Mouse (Mus musculus) spleen, postnatal 36 days (tissue): ENCODE measurements at regions not wholly inside any gene's neighbourhood (a gene's known extent, or its start where the extent isn't known, plus 50 kb on each side); places are given as distances from the start of the nearest gene placed in this dataset.

ENCODE experiments used
- DNase-seq, 2 experiments: peaks; one replicate each; pipeline ENCODE4 v3.0.0; 2022; ENCODE audit warnings: low spot score in 2 of 2, mixed read lengths in 1 of 2

DNA sequence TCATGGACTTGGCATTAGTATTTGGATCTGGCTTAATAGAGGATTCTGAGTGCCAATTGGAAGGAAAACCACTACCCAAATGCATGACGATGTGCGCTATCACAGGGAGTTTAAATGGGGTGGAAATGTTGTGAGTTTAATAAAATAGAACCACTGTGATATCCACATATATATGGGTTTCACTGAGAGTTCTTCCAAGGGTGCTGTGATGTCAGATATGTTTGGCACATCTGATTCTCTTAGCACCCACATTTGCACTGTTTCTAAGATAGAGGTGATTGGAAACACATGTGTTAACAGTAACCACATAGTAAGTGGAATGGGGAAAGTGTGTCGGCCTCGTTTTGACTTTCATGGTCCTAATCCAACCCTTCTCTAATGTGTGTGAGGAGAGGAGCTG, 189.7 kb upstream of the 1810046K07Rik start:
- no peak for DNase-seq

DNA sequence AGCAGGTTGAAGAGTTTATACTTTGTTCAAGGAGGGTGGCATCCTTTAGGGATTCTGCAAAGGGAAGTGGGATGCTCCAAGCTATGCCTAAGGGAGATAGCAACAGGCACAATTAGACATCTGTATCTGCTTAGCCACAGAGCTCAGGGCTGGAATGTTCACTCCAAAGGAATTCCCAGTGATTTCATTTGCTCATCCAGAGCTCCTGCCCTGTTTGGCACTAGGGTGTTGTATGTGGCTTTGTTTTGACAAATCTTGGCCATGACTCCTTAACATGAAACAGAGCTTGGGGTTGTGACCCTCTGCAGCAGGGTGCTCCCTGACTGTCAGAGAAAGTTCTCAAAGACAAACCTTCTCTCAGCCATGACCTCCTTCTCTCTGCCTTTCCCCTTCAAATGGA, 194.8 kb upstream of the 1810046K07Rik start:
- no peak for DNase-seq

DNA sequence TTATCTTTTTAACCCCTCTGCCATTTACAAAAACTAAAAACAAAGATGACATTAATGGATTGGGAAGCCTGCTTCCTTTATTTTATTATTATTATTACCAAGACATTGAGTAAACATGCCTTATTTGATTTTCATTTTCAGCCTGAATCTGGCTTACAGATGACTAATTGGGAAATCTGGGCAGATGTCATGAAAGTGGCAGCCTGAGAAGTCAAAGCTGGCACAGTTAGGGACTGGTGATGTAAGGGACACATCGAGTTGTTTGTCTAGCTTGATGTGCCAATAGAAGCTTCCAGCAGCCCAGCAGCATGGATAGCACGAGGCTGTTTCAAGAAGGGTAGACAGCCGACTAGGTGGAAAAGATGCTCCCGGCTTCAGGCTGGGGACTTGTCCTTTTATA, 197.2 kb upstream of the 1810046K07Rik start:
- no peak for DNase-seq

DNA sequence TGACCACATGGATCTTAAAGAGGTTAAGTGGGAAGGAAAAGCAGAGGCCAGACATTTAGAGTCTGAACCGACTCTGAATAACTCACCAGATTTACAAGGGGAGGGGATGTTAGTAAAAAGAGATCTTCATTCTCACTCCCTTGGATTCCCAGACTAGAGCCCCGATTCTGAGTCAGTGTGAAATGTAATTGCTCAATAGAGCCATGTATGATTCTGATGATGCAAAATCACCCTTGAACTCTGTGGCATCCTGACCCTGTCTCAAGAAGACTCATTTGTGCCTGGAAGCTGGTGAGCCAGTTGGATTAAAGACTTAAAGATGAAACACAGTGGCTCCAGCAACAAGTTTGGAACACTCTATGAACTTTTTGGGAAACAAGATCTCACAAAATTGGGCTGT, 210.2 kb upstream of the 1810046K07Rik start:
- no peak for DNase-seq

DNA sequence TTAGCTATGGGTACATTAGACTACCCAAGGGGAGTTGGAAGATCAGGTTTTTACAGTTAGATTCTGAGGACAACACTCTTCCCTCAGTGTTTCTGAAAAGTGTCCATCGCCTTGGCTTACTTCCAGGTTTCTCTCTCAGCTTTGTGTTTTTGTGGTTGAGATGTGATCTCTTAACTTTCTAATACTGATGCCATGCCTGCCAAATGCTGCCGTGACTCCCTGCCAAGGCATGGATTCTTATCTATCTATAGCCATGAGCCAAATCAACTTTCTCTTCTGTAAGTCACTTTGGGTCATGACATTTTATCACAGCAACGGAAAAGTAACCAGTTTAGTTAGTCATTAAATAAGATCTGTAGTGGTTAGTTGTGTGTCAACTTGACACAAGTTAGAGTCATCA, 213.2 kb upstream of the 1810046K07Rik start:
- no peak for DNase-seq

DNA sequence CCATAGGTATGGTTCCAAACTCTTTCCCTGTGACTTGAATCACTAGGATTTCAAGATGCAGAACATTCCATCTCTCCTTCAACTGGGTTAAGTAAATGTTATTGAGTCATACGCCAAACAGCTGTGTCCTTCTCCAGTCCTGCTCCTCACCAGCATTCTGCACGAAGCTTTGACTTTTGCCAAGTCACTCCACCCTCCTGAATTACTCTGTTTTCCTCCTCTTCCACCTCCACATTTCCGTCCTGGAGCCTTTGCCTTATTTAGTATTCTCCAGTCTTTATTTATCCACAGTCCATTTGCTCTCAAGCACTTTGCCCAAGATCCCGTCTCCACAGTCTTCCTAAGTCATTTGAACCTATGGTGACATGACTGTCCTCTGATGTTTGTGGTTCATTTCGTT, 193.1 kb upstream of the Arhgap20 start:
- no peak for DNase-seq

DNA sequence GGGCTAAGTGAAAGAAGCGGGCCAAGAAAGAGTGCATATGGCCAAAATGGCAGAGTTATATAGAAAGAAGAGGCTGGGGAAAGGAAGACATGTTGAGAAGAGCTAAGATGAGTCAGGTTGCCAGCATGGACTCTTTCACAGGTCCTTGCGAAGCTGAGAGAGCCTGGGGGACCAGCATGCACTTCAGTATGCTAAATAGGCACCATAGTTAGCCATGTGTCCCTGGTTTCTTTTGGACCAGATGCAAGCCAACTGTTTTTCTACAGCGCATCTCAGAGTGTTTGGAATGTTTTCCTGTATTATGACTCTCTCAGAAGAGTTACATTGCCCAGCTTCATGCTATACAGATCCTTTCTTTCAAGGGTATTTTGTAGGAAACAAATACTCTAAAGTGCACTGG, 183.5 kb upstream of the Arhgap20 start:
- DNase-seq: no peak

DNA sequence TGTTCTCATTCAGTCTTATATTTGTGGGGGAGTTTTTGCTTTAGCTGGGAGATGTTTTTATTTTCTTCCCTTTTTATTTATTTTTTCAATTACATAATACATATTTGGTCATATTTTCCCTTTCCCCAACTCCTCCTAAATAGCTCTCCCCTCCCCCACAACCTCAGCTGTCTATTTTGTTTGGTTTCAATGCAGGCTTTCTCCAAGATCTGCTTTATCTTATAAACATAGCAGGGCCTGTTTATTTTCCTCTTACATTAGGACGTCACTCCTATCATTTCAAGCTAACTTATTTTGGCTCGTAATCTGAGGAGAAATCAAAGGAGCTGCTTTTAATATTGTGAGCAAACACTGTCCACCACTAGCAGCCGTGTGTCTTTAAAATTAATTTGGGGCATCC, 171.4 kb upstream of the Arhgap20 start:
- no peak for DNase-seq

DNA sequence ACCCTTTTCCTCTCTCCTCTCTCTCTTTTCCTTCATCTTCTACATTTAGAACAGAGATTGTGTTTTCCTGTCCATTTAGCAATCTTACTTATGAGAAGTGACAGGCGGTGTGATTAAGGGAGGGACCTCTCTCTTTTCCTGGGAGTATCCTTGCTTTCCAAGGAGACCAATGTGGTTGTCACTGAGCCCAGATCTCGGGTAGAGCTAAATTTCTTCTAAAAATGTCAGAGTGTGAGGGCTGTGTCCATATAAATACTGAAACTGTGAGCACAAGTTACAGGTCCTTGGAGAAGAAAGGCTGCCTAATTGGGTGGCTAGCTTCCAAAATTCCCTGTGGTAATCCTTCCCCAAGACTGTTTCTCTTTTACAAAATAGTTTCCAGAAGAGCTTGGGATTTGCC, 166.4 kb upstream of the Arhgap20 start:
- DNase-seq: no peak

DNA sequence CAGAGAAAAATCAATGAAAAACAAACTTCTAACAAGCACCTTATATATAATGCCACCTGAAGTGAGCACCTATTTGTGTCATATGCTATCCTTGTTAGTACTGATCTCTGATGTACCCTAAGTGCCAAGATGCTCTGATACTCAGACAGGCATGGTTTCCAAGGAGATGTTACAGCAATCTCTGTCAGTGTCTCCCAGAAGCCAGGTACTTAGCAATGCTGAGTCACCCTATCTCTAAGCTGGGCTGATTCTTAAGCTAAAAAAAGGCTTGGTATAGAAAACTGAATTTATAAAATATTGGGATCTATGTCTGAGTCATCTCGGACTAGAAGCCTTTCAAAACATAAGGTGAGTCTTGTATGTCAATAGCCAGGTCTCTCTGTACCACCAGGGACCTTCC, 157.0 kb upstream of the Arhgap20 start:
- no peak for DNase-seq

DNA sequence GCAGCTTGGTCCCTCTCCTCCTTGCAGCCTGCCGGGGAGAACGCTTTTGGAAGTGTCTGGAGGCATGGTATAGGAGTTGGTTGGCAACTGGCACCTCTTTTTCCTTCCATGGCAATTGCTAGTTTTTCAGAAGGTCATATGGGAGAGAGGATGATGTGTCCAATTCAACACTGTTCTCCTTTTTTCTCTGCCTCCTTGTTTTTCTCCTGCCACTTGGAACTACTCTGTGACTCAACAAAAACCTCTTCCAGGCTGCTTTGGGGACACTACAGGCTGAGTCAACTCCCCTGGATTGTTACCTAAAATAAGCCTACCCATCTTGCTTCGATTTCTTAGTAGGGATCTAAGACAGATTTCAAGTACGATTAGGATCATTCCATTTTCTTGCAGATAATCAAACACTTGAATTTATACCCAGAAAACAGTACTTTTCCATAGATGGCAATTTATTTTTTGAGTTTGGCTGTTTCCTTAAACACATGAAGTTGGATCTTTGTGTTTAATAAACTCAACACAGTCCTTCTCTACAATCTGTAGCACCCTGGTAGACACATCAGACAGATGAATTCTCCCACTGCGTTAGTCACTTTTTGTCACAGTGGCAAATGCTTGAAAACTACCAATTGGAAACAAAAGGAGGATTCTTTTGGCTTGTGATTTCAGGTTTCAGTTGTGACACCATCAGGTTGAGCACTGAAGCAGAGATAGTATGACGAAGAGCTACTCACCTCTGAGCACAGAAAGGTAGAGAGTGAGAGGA, 156.3 kb upstream of the Arhgap20 start:
- no peak for DNase-seq

DNA sequence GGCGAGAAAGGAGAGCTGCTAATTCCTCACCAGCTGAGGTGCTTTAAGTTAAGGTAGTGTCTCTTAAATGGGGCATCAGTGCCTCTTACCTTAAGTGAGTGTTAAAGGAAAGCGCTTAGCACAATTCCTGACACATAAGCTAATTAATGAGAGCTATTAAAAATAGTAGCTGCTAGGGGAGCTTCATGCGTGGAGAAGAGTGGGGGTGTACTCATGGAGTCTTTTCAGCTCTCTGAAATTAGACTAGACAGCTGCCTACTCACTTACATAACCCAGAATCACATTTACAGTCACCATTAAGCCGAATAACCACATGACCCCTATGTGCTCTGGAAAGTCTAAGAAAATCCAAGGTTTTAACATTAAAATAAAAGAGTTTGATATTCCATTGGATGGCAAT, 139.0 kb upstream of the Arhgap20 start:
- DNase-seq: no peak

DNA sequence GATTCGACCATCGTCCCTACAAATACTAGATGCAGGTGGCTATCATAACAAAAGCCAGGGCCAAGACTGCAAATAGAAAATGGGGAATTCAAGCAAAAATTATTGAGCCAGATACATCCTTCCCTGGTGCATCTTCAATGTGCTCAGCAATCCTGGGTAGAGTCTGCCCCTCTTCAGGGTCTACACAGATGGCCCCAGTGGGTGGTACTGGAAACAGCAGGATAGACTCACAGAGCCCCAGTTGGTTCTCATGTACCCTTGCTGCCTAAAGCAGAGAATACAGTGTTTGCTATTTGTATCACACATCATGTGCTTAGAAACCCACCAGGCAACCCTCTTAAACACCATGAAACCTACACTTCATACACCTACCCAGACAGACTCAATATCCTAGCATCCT, 129.0 kb upstream of the Arhgap20 start:
- DNase-seq: no peak

DNA sequence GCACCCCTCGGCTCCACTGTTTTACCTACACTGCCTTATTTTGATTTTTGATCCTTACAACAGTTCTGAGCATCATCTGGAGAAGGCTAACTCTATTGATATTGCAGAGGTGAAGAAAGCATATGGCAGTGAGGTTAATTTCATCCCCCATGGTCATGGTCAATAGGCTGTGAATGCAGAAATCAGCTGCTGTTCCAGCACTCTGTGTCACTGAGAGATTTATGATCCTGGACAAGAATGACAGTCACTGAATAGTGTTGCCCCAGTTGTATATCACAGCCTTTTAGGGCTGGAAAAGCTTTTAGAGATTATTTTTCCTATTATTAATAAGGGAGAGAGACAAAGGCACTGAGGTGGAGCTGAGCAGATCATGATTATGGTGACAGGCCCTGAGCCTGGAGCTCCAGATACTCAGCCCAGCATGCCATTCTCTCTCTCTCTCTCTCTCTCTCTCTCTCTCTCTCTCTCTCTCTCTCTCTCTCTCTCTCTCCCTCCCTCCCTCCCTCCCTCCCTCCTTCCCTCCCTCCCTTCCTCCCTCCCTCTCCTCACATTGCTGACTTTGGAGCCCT, 128.5 kb upstream of the Arhgap20 start:
- no peak for DNase-seq

DNA sequence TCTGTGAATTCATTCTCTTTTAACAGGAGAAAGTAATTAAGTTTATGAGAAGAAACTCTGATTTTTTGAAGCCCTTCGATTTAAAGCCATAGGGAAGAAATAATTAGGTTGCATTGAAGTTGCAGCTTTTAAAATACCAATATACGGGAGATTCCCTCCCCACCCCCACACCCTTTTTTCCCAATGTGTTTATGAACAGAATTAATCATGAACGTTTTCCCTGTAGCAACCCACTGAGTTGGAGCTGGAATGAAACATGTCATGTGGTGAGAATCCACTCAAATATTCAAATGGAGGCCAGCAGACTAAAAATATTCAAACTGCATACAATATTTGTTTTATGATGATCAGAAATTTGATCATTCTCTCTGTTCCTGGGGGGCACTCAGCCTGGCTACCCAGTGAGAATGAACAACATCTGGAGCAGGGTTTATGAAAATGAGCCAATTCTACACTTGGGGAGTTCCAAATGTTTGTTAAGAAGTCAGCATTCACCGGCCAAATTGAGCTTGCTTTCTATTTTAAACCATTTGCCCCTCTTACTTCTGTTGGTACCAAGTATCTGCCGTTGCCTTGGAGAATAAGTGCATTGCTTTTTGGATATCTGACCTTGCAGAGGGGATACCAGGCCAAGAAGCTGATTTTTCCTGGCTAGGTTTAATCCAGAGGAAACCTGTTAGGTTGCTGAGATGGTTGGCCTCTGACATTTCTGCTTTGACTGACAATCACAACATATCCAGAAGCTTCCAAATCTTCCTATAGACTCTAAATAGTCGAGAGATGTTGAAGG, 127.8 kb upstream of the Arhgap20 start:
- DNase-seq: no peak

DNA sequence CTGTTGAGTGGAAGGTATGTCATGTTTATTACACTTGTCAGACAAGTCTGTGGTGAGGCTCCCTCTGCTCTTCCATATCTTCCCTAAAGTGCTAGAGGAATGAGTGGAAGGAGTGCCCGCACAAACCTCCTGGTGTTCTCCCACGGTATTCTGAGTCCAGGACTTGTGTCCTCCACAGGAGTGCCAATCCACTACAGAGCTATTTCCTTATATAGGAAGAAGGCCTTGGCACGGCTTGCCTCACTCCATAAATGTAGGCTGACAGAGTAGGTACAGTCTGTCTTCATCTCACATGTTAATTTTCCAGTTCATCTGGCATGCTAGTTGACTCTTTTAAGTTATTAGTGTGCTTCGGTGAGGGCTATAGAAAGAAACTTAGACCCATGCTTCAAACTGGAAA, 123.4 kb upstream of the Arhgap20 start:
- DNase-seq: no peak

DNA sequence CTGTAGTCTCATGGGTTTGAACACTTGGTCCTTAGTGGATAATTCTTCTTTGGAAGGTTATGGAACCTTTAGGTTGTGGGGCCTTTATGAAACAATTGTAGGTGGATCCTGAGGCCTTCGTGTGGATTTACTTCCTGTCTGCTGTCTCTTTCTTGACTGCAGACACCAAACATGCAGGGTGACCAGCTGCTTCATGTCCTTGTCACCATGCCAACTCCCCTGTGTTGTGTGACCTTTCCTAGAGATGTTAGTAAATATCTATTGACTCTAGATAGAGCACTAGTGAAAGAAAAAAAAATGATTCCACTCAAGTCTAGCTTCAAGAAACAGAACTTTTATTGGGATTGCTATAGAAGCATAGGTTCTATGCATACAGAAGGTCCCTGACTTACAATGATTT, 119.7 kb upstream of the Arhgap20 start:
- no peak for DNase-seq

DNA sequence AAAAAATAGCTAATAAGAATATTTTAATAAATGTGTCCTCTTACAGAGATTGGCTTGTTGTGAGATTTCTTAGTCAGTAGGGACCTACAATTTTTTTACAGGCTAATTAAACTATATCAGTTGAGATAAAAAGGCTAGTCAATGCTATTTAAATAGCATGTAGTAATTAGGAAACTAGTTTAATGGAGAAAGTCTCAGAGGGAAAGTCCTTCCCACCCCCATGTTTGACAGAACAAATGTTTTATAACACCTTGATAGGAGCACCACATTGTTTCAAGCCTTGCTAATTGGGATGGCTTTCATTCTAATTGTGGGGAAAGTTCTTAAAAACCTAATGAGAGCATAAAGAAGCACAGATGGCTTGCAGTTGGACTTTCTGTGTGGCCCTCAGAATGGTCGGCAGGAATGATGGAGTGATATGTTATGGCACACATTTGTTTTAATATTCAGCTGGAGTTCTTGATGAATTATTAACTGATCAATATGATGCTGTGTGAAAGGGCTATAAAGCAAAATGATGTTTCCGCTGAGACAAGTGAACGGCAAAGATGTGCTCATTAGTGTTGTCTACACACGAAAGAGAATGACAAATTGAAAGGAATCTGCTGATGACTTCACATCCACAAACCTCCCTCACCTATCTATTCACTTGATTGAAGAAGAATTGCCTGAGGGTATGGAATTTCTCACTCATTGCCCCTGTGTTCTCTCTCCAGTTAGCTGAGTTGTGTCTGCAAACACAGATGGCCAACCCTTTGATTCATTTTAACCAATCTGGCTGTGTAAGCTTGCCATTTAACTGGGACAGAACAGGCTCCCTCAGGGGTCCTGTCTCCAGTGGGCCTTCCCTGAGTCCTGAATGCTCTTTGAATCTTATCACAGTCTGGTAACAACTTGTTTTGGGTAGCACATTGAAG, 111.5 kb upstream of the Arhgap20 start:
- no peak for DNase-seq

DNA sequence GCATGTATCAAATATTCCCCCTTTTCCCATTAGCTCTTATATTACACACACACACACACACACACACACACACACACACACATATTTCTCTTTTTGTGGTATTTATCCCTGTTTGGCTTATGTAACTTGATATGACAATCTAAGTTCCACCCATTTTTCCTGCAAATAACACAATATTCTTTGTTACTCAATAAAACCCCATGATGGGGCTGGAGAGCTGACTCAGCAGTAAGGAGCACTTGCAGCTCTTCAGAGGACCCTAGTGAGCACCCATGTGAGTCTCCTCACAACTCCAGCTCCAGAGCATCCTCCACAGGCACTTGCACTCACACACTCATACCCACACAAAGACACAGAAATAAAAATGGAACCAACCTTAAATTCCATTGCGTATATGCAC, 110.5 kb upstream of the Arhgap20 start:
- DNase-seq: no peak

DNA sequence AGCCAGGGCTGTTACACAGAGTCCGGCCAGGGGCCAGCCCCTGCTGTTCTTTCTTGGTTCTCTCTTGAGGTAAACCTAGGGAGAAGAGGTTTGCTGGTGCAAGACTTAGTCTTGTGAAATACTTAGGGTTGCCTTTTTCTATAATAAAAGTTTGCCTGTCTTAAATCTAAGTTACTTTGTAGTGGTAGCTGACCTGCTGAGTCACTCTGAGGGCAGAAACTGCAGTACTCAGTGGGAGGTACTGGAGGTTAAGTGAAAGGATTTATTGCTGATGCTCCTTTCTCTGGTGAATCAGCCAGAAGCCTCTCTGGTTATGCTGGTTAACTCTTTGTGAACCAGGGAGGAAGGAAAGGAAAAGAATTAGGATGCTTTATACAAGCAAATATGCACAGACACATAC, 107.3 kb upstream of the Arhgap20 start:
- no peak for DNase-seq

DNA sequence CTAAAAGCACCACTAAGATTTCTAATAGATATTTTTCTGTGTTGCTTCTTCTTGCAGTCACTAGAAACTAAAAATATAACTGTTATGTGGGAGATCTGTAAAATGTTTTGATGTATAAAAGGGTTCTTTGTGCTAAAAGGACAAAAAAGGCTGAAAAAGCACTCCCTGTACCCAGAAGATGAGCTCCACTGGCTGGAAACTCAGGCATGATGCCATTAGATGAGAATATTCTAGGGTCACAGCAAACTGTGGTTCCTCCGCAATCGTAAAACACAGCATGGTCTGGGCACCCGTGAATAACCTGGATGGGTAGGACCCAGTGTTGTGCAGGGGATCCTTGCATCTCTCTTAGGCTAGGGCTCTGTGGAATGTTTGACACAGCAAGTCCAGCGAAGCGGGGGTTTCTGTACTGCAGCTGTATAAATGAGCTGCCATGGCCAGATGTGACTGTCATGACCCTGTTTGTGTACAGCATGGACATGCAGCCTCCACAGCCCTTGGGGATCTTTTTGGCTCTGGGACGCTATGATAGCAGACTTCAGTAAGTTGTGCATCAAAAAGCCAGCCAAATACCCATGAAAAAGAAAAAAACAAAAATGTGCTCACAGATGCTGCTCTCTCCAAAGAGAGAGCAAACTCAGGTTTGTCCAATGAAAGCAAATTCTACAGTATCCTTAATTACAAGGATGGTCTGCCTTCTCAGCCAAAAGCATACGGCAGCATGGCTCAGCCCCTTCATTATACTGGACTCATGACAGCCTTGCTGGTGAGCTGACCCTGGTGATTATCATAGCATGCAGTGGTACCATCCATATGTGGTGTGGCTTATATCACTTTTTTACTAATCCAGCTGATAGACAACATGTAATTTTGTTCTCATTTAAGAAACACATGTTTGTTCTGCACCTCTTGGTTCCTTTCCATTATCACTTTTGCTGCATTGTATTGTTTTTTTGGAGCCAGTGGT, 103.9 kb upstream of the Arhgap20 start:
- no peak for DNase-seq
